In the genomic region with DNA sequence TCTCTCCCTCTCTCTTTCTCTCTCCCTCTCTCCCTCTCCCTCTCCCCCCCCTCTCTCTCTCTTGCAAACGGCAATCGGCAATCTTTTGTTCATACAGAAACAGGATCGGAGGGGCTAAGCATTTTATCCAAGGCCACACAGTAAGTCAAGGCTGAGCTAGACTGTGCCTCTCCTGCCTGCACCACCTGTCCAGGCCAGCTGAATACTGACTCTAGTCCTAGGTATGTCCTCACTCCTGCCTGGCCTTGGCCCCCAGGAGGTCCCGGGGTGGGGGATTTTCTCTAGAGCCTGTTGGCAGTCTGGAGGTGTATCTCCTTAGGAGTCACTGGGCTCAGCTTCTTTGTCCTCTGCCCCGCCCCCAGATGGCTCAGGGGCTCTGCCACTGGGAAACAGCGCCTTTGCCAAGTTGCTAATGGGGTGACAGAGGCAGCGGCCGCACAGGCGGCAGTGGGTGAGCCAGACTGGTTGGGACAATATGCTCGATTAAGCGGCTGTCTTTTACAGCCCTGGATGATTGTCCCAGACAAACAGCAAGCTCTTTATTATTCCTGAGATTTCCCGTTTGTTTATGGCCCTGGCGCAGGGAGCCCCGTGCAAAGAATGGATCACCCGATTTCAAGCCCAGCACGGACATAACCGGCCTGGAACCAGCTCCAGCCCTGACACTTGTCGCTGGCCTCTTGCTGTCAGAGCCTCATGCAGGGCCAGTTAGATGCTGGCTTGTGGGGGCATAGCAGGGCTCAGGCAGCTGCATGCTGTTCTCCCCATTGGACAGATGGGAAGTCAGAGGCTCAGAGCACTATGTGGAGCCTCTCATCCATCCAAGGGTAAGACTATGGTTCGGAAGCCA, we compare ENCODE assay signal across 9 mouse cellular contexts. TPM values are rescaled to one million over a fixed set of nuclear protein-coding genes. Genes with fewer than 3 reads are reported as not detected.
DNase-seq lines count a peak whose midpoint lies in the region; ATAC-seq lines count a peak whose summit lies in the region.
"Had no signal": no experiment of that assay in that cellular context is flagged by ENCODE, and none has a peak within 500 bp of the region (broad histone marks: within the 10 kb centered on the region; RNA-seq: fewer than 3 reads in every experiment).

No protein-coding gene starts in this region.

- ATAC-seq in cerebellum, adult (ENCODE audit: insufficient number of reproducible peaks, low FRiP score, low TSS enrichment): 0 out of 2 replicates have a peak, but pooled peaks have one; percentile 23
- ATAC-seq in intestine, embryonic 15.5 days: peak; percentile 41; the same call in 1 of the 2 replicates
- peak; percentile 45 for ATAC-seq in neural tube, embryonic 15.5 days (ENCODE audit: low FRiP score)

- no peak overlapping the region for H3K9ac ChIP-seq in intestine, embryonic 15.5 days
- no peak overlapping the region for H3K9ac ChIP-seq in neural tube, embryonic 15.5 days (replicated peaks)

- no peak overlapping the region for H3K27ac ChIP-seq in intestine, embryonic 15.5 days
- H3K27ac ChIP-seq in neural tube, embryonic 15.5 days (replicated peaks): peak overlapping the region; percentile 54

- 32% methylated on average over 19 of the region's 19 CpGs for WGBS in intestine, embryonic 15.5 days
- WGBS in neural tube, embryonic 15.5 days: 14% methylated on average over 19 of the region's 19 CpGs

- H3K36me3 ChIP-seq in intestine, embryonic 15.5 days: no peaks in the 10 kb centered on the region
- peaks cover 16% of the 10 kb centered on the region for H3K36me3 ChIP-seq in neural tube, embryonic 15.5 days

- no peak for DNase-seq in cerebellum, adult 11-12 months
- peak; percentile 59 for DNase-seq in retina, postnatal 1 day
- no peak for DNase-seq in retina, embryonic 14.5 days (ENCODE audit: low spot score)
- DNase-seq in ovary, postnatal 10 days (ENCODE audit: low spot score): no peak
- DNase-seq in adipocyte (ENCODE audit: low spot score): no peak
- DNase-seq: heart, postnatal 14 days had no signal

- no peaks in the 10 kb centered on the region for H3K9me3 ChIP-seq in intestine, embryonic 15.5 days
- H3K9me3 ChIP-seq in neural tube, embryonic 15.5 days (replicated peaks): no peaks in the 10 kb centered on the region

- H3K4me1 ChIP-seq in intestine, embryonic 15.5 days (replicated peaks): no peaks in the 10 kb centered on the region; the same call in 1 of the 2 replicates
- peaks cover 9% of the 10 kb centered on the region; the same call in 1 of the 2 replicates for H3K4me1 ChIP-seq in neural tube, embryonic 15.5 days

- H3K27me3 ChIP-seq in intestine, embryonic 15.5 days (replicated peaks): no peaks in the 10 kb centered on the region
- no peaks in the 10 kb centered on the region for H3K27me3 ChIP-seq in neural tube, embryonic 15.5 days (replicated peaks)

- no peak overlapping the region for H3K4me3 ChIP-seq in intestine, embryonic 15.5 days (replicated peaks)
- no peak overlapping the region for H3K4me3 ChIP-seq in neural tube, embryonic 15.5 days (replicated peaks)

- H3K4me2 ChIP-seq in intestine, embryonic 15.5 days (replicated peaks): 0 out of 2 replicates have a peak overlapping the region, but pooled peaks have one; percentile 11
- H3K4me2 ChIP-seq in neural tube, embryonic 15.5 days: no peak overlapping the region

RNA-seq across cellular contexts. Expression of gene Selenon, which starts 15.6 kb away (rescaled TPM):
- polyA plus RNA-seq in intestine, embryonic 15.5 days (2015; fragmentation: Nextera tagmentation; extraction: Ambion mirVana): 15.3 and 25.1 TPM in 2 replicates
- polyA plus RNA-seq in neural tube, embryonic 15.5 days (2015; fragmentation: Nextera tagmentation; extraction: Ambion mirVana): 8.4 and 19.4 TPM in 2 replicates

RNA-seq across cellular contexts. Expression of gene Mtfr1l, which starts 32.4 kb away (rescaled TPM):
- polyA plus RNA-seq in intestine, embryonic 15.5 days (2015; fragmentation: Nextera tagmentation; extraction: Ambion mirVana): 88.3 and 96.4 TPM in 2 replicates
- polyA plus RNA-seq in neural tube, embryonic 15.5 days (2015; fragmentation: Nextera tagmentation; extraction: Ambion mirVana): 166 and 177 TPM in 2 replicates

RNA-seq across cellular contexts. Expression of gene Aunip, which starts 56.8 kb away (rescaled TPM):
- 16.0 and 18.0 TPM in 2 replicates for polyA plus RNA-seq in intestine, embryonic 15.5 days (2015; fragmentation: Nextera tagmentation; extraction: Ambion mirVana)
- 1.8 and 5.4 TPM in 2 replicates for polyA plus RNA-seq in neural tube, embryonic 15.5 days (2015; fragmentation: Nextera tagmentation; extraction: Ambion mirVana)
